Mouse (Mus musculus) forebrain, embryonic 16.5 days (tissue): Measurements from ENCODE around the gene Ttll8. TPM values are rescaled to one million over a fixed set of nuclear protein-coding genes. Genes with fewer than 3 reads are reported as not detected.

ENCODE experiments used
- ATAC-seq: fragments of 200-750 bp; cut with Nextera tagmentation; 2 replicates; pipeline ENCODE4 v1.8.0; 2017; ENCODE audit warnings: mild to moderate bottlenecking, moderate library complexity
- H3K27ac ChIP-seq: fragments of 300-500 bp; sonication (generic); 2 replicates; pipeline ENCODE4 v1.5.1; 2014; ENCODE audit warnings: low read length, control low read depth
- H3K27me3 ChIP-seq: fragments of 300-500 bp; sonication (generic); replicated peaks from 2 replicates; pipeline ENCODE4 v1.6.1; 2014; ENCODE audit warnings: low read length; ENCODE audit not compliant: control insufficient read depth, insufficient read depth
- H3K36me3 ChIP-seq: fragments of 300-500 bp; sonication (generic); 2 replicates; pipeline ENCODE4 v1.6.1; 2014; ENCODE audit not compliant: control insufficient read depth, insufficient read depth
- H3K4me1 ChIP-seq: fragments of 300-500 bp; sonication (generic); replicated peaks from 2 replicates; pipeline ENCODE4 v1.6.1; 2014; ENCODE audit warnings: low read length; ENCODE audit not compliant: control insufficient read depth, insufficient read depth
- H3K4me2 ChIP-seq: fragments of 300-500 bp; sonication (generic); 2 replicates; pipeline ENCODE4 v1.6.1; 2014; ENCODE audit warnings: mild to moderate bottlenecking, low read length, control low read depth
- H3K4me3 ChIP-seq: fragments of 300-500 bp; sonication (generic); replicated peaks from 2 replicates; pipeline ENCODE4 v1.5.1; 2014; ENCODE audit warnings: mild to moderate bottlenecking, low read length, control low read depth
- H3K9ac ChIP-seq: fragments of 300-500 bp; sonication (generic); replicated peaks from 2 replicates; pipeline ENCODE4 v1.6.1; 2014; ENCODE audit warnings: low read depth, low read length, control low read depth
- H3K9me3 ChIP-seq: fragments of 300-500 bp; sonication (generic); 2 replicates; pipeline ENCODE4 v1.6.1; 2016; ENCODE audit warnings: low read length; ENCODE audit not compliant: control insufficient read depth
- WGBS: fragments of 180-500 bp; shearing (Covaris S2); extraction: QIAGEN DNeasy Blood & Tissue Kit; methylation state at CpG from one replicate; pipeline ENCODE4 v1.1.7; 2014; 5-methylcytosine and 5-hydroxymethylcytosine counted together
- polyA plus RNA-seq: library from polyadenylated mRNA; unstranded; fragments of >200 nt; fragmentation: Nextera tagmentation; extraction: Ambion mirVana; gene quantifications from 2 replicates; pipeline ENCODE4 v1.2.1, GENCODE M21; 2015

The Ttll8 gene
- polyA plus RNA-seq, 1 experiment from 2014 or later = 0.08 TPM

DNA sequence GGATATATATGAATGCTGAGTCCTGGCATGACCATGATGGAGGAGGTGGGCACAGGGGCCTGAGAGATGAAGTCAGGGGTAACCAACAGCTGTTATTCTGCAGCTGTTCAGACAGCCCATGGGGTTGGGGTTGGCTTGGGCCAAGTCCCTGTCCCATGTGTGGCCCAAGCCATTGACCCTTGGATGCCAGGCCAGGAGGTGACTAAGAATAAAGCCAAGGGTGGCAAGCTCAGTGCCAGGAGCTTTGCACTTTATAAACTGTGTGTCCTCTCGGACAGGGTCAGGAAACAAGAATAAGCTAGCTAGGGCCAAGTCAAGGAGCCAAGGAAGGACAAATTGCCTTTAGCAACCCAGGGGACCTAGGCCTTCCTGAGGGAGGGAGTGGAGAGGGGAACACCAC lies 62.0 kb downstream of the Ttll8 start:
- no peak overlapping the region for H3K4me3 ChIP-seq
- WGBS = 100% methylated on average over 1 of the region's 1 CpGs
- no peak overlapping the region for H3K27ac ChIP-seq
- no peaks in the 10 kb centered on the region for H3K36me3 ChIP-seq
- ATAC-seq = no peak
- H3K4me2 ChIP-seq = no peak overlapping the region
- no peaks in the 10 kb centered on the region for H3K27me3 ChIP-seq
- no peaks in the 10 kb centered on the region for H3K9me3 ChIP-seq
- 0 out of 2 replicates have a peak, but pooled peaks cover 3% of the 10 kb centered on the region for H3K4me1 ChIP-seq
- no peak overlapping the region for H3K9ac ChIP-seq

DNA sequence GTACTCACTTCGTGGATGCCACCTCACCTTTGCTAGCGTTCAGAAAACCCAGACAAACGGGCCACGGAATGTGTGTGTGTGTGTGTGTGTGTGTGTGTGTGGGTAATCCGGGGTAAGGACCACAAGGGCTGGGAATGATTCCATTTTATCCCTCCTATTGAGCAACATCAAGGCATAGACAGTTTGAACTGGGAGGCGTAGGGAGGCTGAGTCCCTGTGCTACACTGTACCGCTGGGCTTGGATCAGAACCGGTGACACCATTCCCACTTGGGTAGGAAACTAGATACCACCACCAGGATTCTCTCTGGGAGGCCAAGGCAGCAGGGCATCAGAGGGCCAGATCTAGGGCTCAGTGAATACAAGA lies 62.6 kb downstream of the Ttll8 start:
- Histone ChIP-seq H3K4me3 (no peak overlapping the region), H3K9me3 (no peaks in the 10 kb centered on the region), H3K9ac (no peak overlapping the region), H3K4me1 (0 out of 2 replicates have a peak, but pooled peaks cover 3% of the 10 kb centered on the region), H3K27ac (no peak overlapping the region), H3K4me2 (no peak overlapping the region; the same call in 1 of the 2 replicates), H3K27me3 (no peaks in the 10 kb centered on the region), H3K36me3 (no peaks in the 10 kb centered on the region)
- WGBS = 71% methylated on average over 8 of the region's 8 CpGs
- ATAC-seq = no peak

DNA sequence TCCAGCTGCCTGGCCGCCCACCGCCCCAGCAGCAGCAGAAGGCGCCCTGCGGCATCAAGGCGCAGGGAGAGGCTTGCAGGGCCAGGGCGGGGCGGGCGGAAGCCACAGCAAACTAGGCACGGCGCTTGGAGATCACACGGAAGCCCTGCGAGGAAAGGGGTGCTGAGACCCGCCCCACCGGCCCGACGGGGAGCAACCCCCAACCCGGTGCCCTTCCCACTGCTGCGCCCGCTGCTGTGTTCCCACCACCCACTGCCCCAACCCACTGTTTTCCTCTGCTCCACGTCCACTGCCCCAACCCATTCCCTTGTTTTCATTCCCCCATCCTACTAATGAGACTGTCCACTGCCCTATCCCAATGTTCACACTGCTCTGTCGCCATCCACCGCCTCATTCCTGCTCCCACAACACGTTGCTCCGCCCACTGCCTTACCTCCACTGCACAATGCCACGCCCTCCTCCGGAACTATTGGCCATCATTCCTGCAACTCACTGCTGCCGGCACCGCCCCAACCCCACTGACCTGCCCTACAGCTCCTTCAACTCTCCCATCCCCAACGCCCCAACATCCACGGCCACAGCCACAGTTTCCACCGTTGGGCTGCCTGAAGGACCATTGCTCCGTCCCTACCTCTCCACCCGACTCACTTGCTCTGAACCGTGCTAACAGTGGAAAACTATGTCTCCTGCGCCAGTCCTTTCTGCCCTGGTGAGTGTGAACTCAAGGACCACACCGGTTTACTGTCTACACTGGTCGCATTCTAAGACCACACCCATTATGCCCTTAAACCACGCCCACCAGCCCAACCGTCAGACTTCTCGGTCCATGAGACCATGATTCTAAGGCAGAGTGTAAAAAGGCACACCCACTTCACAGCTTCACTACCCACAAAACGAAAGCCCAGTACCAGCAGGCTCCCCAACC lies 63.2 kb downstream of the Ttll8 start:
- Histone ChIP-seq H3K36me3 (no peaks in the 10 kb centered on the region), H3K27me3 (no peaks in the 10 kb centered on the region), H3K4me3 (peak overlapping the region; percentile 48), H3K9me3 (no peaks in the 10 kb centered on the region), H3K4me1 (0 out of 2 replicates have a peak, but pooled peaks cover 3% of the 10 kb centered on the region), H3K9ac (peak overlapping the region; percentile 65), H3K4me2 (peak overlapping the region; percentile 79), H3K27ac (no peak overlapping the region)
- peak; percentile 93 for ATAC-seq
- WGBS = 2% methylated on average over 40 of the region's 41 CpGs

DNA sequence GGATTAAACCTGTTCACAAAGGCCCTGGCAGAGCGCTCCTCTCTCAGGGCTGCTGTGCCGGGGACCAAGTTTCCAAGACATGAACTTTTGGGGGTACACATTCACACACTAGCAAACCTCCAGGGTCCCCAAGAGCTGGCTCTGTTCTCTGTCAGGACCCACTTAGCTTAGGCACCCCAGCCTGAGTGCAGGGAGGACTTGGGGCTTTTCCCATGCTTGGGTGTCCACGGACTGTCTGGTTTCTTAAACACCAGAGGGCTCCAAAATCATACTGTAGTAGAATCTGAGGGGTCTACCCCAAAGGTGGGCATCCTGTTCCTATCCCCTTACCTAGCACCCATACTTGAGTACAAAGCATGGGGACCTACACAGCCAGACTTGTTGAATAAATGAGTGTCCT lies 64.2 kb downstream of the Ttll8 start:
- Histone ChIP-seq H3K27me3 (no peaks in the 10 kb centered on the region), H3K9ac (no peak overlapping the region), H3K36me3 (no peaks in the 10 kb centered on the region), H3K4me1 (0 out of 2 replicates have a peak, but pooled peaks cover 3% of the 10 kb centered on the region), H3K9me3 (no peaks in the 10 kb centered on the region), H3K27ac (no peak overlapping the region), H3K4me2 (peak overlapping the region; percentile 79), H3K4me3 (no peak overlapping the region)
- no peak for ATAC-seq
- WGBS = 81% methylated on average over 3 of the region's 3 CpGs

DNA sequence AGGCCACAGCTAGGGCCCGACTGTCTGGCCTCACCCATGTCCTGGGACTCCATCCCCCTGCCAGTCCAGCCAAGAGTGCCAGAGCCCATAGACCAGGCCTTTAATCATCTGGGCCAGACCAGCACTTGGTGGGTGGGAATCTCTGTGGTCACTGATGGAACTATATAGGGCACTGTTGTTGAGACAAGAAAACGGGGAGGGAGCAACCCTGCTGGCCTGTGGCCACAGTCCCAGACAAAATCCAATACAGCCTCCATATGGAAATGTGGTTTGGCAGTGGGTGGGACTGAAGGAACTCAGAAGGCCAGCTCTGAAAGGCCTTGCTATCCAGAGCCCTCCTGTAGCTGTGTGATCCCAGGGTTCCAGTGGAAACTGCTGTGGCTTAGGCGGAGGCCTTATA lies 65.2 kb downstream of the Ttll8 start:
- H3K4me1 ChIP-seq = 0 out of 2 replicates have a peak, but pooled peaks cover 3% of the 10 kb centered on the region
- H3K27me3 ChIP-seq = no peaks in the 10 kb centered on the region
- H3K36me3 ChIP-seq = no peaks in the 10 kb centered on the region
- H3K4me2 ChIP-seq = no peak overlapping the region
- WGBS = 68% methylated on average over 3 of the region's 3 CpGs
- H3K9ac ChIP-seq = no peak overlapping the region
- no peak for ATAC-seq
- H3K9me3 ChIP-seq = no peaks in the 10 kb centered on the region
- H3K27ac ChIP-seq = no peak overlapping the region
- no peak overlapping the region for H3K4me3 ChIP-seq

DNA sequence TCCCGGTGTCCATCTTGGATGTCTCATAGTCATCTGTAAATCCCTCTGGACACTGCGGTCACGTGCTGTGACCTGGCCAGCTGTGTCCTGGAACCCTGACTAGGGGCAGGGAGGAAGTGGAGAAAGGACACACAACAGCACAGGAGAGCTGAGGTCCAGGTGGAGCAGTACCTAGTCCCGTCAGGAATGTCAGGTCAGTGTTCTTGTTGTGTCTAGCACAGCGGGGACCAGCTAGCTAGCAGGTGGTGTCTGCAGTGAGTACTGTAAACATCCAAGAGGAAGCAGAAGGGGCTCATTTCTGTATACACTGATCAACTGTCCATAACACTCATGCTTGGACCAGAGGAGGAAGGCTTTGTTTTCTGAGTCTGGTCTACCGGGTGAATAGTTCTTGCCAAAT lies 68.8 kb downstream of the Ttll8 start:
- no peak for ATAC-seq
- Histone ChIP-seq H3K4me1 (no peaks in the 10 kb centered on the region), H3K4me3 (no peak overlapping the region), H3K4me2 (no peak overlapping the region), H3K9me3 (no peaks in the 10 kb centered on the region), H3K27me3 (no peaks in the 10 kb centered on the region), H3K36me3 (no peaks in the 10 kb centered on the region), H3K9ac (no peak overlapping the region), H3K27ac (no peak overlapping the region)
- 82% methylated on average over 6 of the region's 6 CpGs for WGBS

DNA sequence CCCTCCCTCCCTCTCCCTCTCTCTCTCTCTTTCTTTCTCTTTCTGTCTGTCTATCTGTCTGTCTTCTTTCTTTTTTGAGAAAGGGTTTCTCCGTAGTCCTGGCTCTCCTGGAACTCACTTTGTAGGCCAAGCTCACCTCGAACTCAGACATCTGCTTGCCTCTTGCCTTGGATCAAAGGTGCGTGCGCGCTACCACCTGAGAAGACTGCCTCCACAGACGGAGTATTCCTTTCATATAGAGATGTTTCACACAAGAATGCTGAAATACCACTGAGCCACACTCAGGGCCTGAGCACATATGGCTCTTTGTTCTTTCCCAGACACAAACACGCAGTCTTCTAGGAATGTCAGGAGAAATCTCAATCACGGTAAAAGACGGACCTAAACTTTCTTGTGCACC lies 70.9 kb downstream of the Ttll8 start:
- ATAC-seq = no peak
- Histone ChIP-seq H3K9ac (no peak overlapping the region), H3K27ac (no peak overlapping the region), H3K9me3 (no peaks in the 10 kb centered on the region), H3K4me1 (no peaks in the 10 kb centered on the region), H3K4me2 (no peak overlapping the region), H3K4me3 (no peak overlapping the region), H3K27me3 (no peaks in the 10 kb centered on the region), H3K36me3 (no peaks in the 10 kb centered on the region)
- WGBS = 87% methylated on average over 9 of the region's 9 CpGs

DNA sequence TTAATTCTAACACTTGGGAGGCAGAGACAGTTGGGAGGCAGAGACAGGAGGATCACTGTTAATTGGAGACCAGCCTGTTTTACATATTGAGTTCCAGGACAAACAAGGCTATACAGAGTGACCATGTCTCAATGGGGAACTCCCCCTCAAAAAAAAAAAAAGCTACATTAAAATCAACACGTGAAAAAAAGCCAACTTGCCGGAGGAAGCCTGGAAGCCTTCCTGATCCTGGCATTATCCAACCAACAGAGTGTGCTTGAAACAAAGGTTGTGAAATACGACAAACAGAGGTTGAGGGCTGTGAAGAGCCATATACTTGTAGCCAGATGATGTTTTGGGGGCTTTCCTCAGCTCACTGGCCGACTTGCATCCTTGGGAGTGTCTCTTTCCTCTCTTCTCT lies 71.4 kb downstream of the Ttll8 start:
- H3K9ac ChIP-seq = no peak overlapping the region

DNA sequence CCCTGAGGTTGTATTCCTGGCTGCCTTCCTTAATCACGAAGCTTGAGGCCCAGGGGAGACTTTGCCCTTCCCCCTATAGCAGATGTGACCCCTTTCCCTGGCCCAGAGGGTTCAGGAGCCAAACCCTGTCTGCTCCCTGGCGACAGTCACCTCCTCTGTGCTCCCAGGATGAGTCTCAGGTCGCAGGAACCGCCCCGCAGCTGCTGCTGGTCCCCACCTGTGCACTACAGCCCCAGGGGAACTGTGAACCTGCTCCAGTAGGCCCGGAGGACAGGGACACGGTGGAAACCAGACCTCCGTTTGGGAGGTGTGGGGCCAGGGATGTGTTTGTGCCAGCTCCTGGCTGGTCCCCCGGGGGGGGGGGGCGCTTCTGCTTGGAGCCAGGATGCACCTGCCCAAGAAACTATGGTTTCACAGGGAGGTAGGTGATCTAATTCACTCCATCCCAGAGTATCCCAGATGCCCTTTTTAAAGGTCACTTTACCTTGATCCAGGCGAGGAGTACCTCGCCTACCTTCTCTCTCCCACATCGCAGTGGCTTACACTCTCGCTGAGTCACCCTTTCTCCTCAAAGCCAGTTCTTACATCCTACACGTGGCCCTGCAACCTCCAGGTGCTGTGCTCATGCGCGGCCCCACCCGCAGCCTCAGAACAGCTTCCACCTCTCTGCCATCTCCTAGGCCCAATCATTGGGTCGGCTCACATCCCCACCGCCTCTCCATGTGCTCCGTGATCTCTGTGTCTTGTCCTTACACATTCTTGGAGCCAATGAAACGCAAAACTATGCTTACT lies 72.8 kb downstream of the Ttll8 start:
- no peak overlapping the region for H3K27ac ChIP-seq
- H3K4me1 ChIP-seq = peaks cover 1% of the 10 kb centered on the region; the same call in 1 of the 2 replicates
- no peak for ATAC-seq
- no peaks in the 10 kb centered on the region for H3K9me3 ChIP-seq
- no peak overlapping the region for H3K4me3 ChIP-seq
- no peak overlapping the region for H3K4me2 ChIP-seq
- H3K27me3 ChIP-seq = no peaks in the 10 kb centered on the region
- H3K9ac ChIP-seq = no peak overlapping the region
- WGBS = 71% methylated on average over 22 of the region's 22 CpGs
- no peaks in the 10 kb centered on the region for H3K36me3 ChIP-seq

More for the DNA sequence above, 71.4 kb downstream of the Ttll8 start:
- Histone ChIP-seq H3K27ac (no peak overlapping the region), H3K9me3 (no peaks in the 10 kb centered on the region), H3K36me3 (no peaks in the 10 kb centered on the region), H3K27me3 (no peaks in the 10 kb centered on the region), H3K4me3 (no peak overlapping the region), H3K4me2 (no peak overlapping the region), H3K4me1 (no peaks in the 10 kb centered on the region)
- 62% methylated on average over 4 of the region's 4 CpGs for WGBS
- ATAC-seq = no peak
